Mouse (Mus musculus): ENCODE results near the gene Ganc. TPM values are rescaled to one million over a fixed set of nuclear protein-coding genes. Genes with fewer than 3 reads are reported as not detected.

The Ganc gene
- polyA plus RNA-seq (2016; fragmentation: Nextera tagmentation; extraction: Ambion mirVana) = 7.2 and 8.4 TPM in 2 replicates

DNA sequence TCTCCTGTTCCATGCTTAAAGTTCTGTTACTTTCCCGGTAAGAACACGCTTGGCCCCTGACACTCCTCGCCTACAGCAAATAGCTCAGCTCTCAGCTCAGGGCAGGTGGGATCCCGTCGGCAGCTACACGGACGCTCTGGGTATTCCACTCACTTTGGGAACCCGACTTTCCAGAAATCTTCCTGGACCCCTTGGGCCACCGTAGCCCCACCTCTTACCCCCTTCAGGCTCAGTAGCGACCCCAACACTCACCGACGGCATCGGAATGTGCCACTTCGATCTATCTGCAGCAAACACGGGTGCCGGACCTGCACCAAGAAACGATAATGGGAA, at the start of gene Ganc:
Gene Ganc (plus strand): TSS at position 244 of the 333 bp plus-strand sequence.
- H3K27ac ChIP-seq = peak within 1 kb of the TSS; percentile 92
- H3K9me3 ChIP-seq = peaks cover 4% of the 10 kb centered on the region; the same call in 1 of the 2 replicates
- H3K9ac ChIP-seq (replicated peaks) = peak within 1 kb of the TSS; percentile 74
- peaks cover 18% of the 10 kb centered on the region for H3K4me1 ChIP-seq (replicated peaks)
- peak within 1 kb of the TSS; percentile 69 for H3K4me2 ChIP-seq
- no peaks in the 10 kb centered on the region for H3K27me3 ChIP-seq
- WGBS = under 1% methylated on average over 17 of the region's 17 CpGs
- peaks cover 3% of the 10 kb centered on the region; the same call in 1 of the 2 replicates for H3K36me3 ChIP-seq
- H3K4me3 ChIP-seq (replicated peaks) = peak within 1 kb of the TSS; percentile 74
- peak; percentile 81 for ATAC-seq (ENCODE audit: insufficient number of reproducible peaks, insufficient read depth, low FRiP score, low TSS enrichment, low read depth)

DNA sequence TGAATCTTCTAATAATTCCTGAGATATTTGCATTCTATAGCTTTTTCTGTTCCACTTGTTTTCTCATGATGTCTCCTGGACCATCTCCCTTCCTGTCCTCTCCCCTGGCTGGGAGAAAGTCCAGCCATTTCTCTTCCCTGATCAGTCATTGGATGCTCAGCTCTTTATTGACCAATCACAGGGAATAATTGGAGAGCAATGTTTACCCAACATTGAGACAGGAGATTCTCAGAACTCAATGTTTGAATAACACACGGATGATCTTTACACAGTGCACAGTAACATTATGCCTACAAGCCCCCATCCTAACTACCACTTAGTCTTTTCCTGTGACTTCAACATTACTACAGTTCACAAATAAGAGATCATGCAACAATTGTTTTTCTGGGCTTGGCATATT, 43.3 kb upstream of the Ganc start:
- Histone ChIP-seq H3K36me3 (peaks cover 72% of the 10 kb centered on the region), H3K4me1 (replicated peaks) (no peaks in the 10 kb centered on the region), H3K4me3 (replicated peaks) (no peak overlapping the region), H3K27me3 (no peaks in the 10 kb centered on the region), H3K4me2 (no peak overlapping the region), H3K27ac (no peak overlapping the region), H3K9me3 (no peaks in the 10 kb centered on the region), H3K9ac (replicated peaks) (no peak overlapping the region)
- no peak for ATAC-seq (ENCODE audit: insufficient number of reproducible peaks, insufficient read depth, low FRiP score, low TSS enrichment, low read depth)
- 81% methylated on average over 1 of the region's 1 CpGs for WGBS

DNA sequence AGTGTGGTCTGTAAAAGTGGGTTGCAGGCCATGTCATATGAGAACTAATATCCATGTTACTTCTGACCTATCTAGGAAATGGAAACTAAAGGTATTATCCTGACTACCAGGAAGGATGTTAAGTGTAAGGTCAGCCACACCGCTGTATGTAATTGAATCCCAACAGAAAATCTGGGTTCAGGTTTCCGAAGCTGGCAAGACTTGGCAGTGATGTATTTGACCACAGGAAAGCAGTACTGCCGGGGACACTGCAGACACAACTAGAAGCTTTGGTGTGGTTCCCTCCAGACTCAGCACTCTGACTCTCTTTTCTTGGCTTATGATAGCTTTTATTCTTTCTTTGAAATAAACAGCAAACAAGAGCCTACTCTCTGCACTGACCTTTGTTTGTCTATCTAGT, 37.2 kb upstream of the Ganc start:
- Histone ChIP-seq H3K9me3 (no peaks in the 10 kb centered on the region), H3K27ac (no peak overlapping the region), H3K36me3 (peaks cover 77% of the 10 kb centered on the region)

DNA sequence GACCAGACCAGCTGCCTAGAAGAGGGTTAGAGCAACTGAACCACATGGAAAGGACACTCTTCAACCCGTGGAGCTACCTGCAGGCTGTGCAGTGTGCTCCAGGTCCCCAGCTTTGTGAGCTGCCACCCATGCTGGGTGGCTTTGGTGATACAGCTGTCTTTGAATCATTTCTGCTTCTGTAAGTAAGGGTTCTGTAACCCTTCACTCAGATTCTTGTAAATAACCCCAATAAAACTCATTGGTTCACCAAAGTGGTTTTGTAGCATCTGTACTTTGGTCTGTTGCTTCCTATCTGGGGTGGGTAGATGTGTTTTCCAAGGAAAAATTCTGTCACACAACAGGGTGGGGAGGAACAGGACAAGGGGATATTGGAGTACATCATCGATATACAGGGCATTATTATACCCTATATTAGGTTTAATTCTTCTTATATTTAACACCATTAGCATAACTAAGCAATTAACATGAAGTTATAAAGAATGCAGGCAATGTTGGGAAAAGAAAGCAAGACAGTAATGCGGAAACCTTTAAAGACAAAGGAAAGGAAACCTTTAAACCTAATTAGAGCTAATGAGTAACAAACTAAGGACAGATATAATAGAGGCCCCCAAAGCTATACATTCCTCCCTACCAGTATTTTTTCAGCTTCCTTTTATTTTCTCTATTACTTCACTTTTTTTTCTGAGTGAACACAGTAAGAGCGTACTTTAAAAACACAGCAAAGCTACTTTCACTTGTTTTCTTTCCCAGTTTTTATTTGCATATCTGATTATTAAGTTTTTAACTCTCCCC, 36.1 kb upstream of the Ganc start:
- H3K27ac ChIP-seq = no peak overlapping the region
- no peak overlapping the region for H3K4me3 ChIP-seq (replicated peaks)
- H3K4me1 ChIP-seq (replicated peaks) = no peaks in the 10 kb centered on the region
- WGBS = 95% methylated on average over 4 of the region's 4 CpGs
- no peaks in the 10 kb centered on the region for H3K27me3 ChIP-seq
- H3K36me3 ChIP-seq = peaks cover 76% of the 10 kb centered on the region
- no peak for ATAC-seq (ENCODE audit: insufficient number of reproducible peaks, insufficient read depth, low FRiP score, low TSS enrichment, low read depth)
- H3K4me2 ChIP-seq = no peak overlapping the region
- no peaks in the 10 kb centered on the region for H3K9me3 ChIP-seq
- H3K9ac ChIP-seq (replicated peaks) = no peak overlapping the region

More for the DNA sequence above, 37.2 kb upstream of the Ganc start:
- no peaks in the 10 kb centered on the region for H3K4me1 ChIP-seq (replicated peaks)
- 87% methylated on average over 3 of the region's 3 CpGs for WGBS
- ATAC-seq (ENCODE audit: insufficient number of reproducible peaks, insufficient read depth, low FRiP score, low TSS enrichment, low read depth) = no peak
- no peak overlapping the region for H3K4me2 ChIP-seq
- no peak overlapping the region for H3K9ac ChIP-seq (replicated peaks)
- H3K4me3 ChIP-seq (replicated peaks) = no peak overlapping the region
- H3K27me3 ChIP-seq = no peaks in the 10 kb centered on the region

DNA sequence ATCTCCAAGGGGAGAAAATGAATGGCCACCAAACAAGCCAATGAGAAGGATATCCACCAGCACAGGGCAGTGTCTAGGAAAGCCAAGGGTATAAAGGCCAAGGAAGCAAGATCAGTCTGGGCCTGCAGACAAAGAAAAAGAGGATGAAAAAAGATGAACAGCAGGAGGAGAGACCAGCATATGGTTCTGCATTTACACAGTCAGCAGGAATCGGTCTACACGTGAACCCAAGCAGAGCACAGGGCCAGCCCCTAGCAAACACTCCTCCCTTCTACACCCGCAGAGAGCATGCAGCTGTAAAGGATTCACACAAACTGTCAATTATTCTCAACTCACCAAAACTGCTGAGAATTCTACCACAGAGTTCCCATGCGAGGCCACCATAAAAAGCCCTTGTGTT, 29.8 kb upstream of the Ganc start:
- H3K9ac ChIP-seq (replicated peaks) = no peak overlapping the region
- no peak overlapping the region for H3K4me2 ChIP-seq
- H3K4me3 ChIP-seq (replicated peaks) = no peak overlapping the region
- 95% methylated on average over 4 of the region's 4 CpGs for WGBS
- ATAC-seq (ENCODE audit: insufficient number of reproducible peaks, insufficient read depth, low FRiP score, low TSS enrichment, low read depth) = no peak
- no peak overlapping the region for H3K27ac ChIP-seq
- H3K9me3 ChIP-seq = no peaks in the 10 kb centered on the region
- H3K36me3 ChIP-seq = peaks cover 88% of the 10 kb centered on the region
- no peaks in the 10 kb centered on the region for H3K27me3 ChIP-seq
- no peaks in the 10 kb centered on the region for H3K4me1 ChIP-seq (replicated peaks)

DNA sequence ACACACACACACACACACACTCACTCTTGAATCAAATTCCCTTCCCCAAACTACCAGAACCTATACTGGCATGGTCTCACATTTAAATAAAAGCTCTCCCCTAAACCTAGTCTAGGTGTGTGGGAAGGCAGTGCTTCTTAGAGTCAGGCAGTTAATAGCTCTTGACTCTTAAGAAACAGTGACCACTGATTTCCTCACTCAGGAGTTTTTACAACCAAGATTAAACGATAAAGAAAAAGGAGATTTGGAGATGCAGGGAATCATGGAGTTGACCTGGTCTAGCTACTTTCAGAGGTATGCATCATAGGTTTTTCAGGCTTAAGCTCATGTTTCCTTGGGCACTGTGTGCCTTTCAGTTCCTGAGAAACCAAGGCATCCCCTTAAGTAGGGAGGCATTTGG, 17.4 kb upstream of the Ganc start:
- WGBS = 97% methylated on average over 1 of the region's 1 CpGs
- H3K9ac ChIP-seq (replicated peaks) = no peak overlapping the region
- H3K4me3 ChIP-seq (replicated peaks) = no peak overlapping the region
- H3K27me3 ChIP-seq = no peaks in the 10 kb centered on the region
- H3K9me3 ChIP-seq = no peaks in the 10 kb centered on the region
- H3K4me1 ChIP-seq (replicated peaks) = no peaks in the 10 kb centered on the region
- ATAC-seq (ENCODE audit: insufficient number of reproducible peaks, insufficient read depth, low FRiP score, low TSS enrichment, low read depth) = no peak
- H3K36me3 ChIP-seq = peaks cover 82% of the 10 kb centered on the region
- H3K27ac ChIP-seq = no peak overlapping the region
- H3K4me2 ChIP-seq = no peak overlapping the region

DNA sequence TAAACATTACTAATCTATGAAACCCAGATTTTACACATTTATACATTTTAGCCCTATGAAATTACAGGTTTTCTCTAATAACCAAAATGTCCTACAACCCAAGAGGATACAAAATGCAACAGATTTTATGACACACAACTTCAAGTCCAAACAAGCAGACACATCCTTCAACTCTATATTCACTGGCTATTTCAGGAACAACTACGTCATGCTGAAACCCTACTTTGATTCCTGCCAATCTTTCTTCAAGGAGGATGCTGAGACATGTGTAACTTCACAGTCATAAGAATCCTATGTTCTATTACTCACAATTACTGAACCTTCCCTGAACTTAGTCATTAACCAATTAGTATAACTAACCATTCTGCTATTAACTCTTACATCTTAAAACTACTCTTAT, 16.4 kb upstream of the Ganc start:
- Histone ChIP-seq H3K27me3 (no peaks in the 10 kb centered on the region), H3K4me3 (replicated peaks) (no peak overlapping the region), H3K9ac (replicated peaks) (no peak overlapping the region), H3K27ac (no peak overlapping the region), H3K9me3 (no peaks in the 10 kb centered on the region), H3K4me1 (replicated peaks) (no peaks in the 10 kb centered on the region), H3K36me3 (peaks cover 76% of the 10 kb centered on the region), H3K4me2 (no peak overlapping the region)
- ATAC-seq (ENCODE audit: insufficient number of reproducible peaks, insufficient read depth, low FRiP score, low TSS enrichment, low read depth) = no peak
- WGBS = 97% methylated on average over 1 of the region's 1 CpGs

DNA sequence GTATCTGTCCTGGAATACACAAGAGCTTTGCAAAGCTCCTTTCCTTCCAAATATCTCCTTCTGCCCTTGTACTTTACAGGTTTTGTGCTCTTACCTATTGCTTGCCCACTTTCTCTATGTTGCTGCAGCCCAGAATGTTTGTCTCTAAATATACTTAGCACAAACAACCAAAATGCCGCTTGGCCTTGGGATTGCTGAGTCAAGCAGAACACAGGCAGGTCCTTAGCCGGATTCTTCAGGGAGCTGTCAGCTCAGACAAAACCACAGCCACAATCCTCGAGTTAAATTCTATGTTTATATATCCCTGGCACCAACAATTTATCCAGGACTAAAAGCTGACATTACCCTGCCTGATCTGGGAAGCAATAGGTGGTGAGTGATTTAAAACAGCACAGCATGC, 14.3 kb upstream of the Ganc start:
- WGBS = 88% methylated on average over 3 of the region's 3 CpGs
- H3K9me3 ChIP-seq = no peaks in the 10 kb centered on the region
- peaks cover 75% of the 10 kb centered on the region for H3K36me3 ChIP-seq
- H3K4me2 ChIP-seq = no peak overlapping the region
- no peaks in the 10 kb centered on the region for H3K4me1 ChIP-seq (replicated peaks)
- no peaks in the 10 kb centered on the region for H3K27me3 ChIP-seq
- no peak overlapping the region for H3K9ac ChIP-seq (replicated peaks)
- H3K27ac ChIP-seq = no peak overlapping the region
- ATAC-seq (ENCODE audit: insufficient number of reproducible peaks, insufficient read depth, low FRiP score, low TSS enrichment, low read depth) = no peak
- H3K4me3 ChIP-seq (replicated peaks) = no peak overlapping the region

DNA sequence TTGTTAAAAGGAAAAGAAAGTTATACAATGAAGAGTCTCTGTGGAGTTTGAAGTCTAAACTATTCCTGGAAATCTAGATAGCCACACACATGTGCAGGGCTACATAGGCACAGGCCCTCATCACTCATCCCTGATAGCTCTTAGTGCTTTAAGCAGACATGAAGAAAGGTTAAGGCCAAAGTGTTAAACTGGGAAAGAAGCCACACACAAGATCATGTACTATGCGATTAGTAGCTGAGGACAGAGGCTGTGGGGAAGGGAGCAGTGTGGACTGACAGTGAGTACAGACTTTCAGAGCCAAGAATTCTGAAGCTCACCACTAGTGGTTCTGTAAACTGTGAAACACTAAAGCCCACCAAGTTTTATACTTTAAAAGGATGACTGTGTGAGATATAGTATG, 12.8 kb upstream of the Ganc start:
- Histone ChIP-seq H3K9ac (replicated peaks) (no peak overlapping the region), H3K4me1 (replicated peaks) (no peaks in the 10 kb centered on the region), H3K4me2 (no peak overlapping the region), H3K36me3 (peaks cover 75% of the 10 kb centered on the region), H3K27me3 (no peaks in the 10 kb centered on the region), H3K9me3 (no peaks in the 10 kb centered on the region), H3K27ac (no peak overlapping the region), H3K4me3 (replicated peaks) (no peak overlapping the region)
- no peak for ATAC-seq (ENCODE audit: insufficient number of reproducible peaks, insufficient read depth, low FRiP score, low TSS enrichment, low read depth)
- WGBS = 97% methylated on average over 1 of the region's 1 CpGs

DNA sequence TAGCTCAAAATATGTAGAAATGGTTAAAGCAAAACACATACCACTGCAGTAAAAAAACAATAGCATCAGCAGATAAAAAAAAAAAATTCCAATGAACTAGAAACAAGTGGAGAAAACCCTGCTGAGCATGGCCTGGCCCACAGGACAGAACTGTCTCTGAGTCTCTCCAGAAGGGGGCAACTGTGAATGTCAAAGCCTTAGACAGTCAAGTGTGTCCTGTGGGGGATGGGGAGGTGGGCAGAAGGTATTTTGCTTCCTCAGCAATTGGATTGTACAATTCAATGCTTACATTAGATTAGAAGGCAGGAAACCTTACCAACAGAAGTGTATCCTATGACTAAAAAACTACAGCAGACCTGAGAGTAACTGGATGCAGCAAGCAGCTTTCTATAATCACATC, 11.3 kb upstream of the Ganc start:
- no peak for ATAC-seq (ENCODE audit: insufficient number of reproducible peaks, insufficient read depth, low FRiP score, low TSS enrichment, low read depth)
- H3K27ac ChIP-seq = no peak overlapping the region
- H3K4me2 ChIP-seq = no peak overlapping the region
- H3K4me3 ChIP-seq (replicated peaks) = no peak overlapping the region
- H3K27me3 ChIP-seq = no peaks in the 10 kb centered on the region
- peaks cover 79% of the 10 kb centered on the region for H3K36me3 ChIP-seq
- no peaks in the 10 kb centered on the region for H3K4me1 ChIP-seq (replicated peaks)
- H3K9ac ChIP-seq (replicated peaks) = no peak overlapping the region
- H3K9me3 ChIP-seq = no peaks in the 10 kb centered on the region

DNA sequence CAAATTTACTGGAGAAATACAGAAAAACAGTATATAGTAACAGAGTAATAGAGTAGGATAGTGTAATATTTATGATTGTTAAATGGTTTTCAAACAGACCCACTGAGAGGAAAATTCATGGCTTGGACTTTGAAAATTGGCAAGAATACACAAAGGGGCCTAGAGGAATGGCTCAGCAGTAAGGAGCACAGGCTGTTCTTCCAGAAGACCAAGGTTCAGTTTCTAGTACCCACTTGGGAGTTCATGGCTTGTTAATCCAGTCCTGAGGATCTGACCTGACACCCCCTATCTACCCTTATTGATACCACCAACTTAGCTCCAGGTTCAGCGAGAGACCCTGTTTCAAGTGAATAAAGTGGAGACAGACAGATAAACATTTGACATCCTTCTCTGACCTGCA, 5.7 kb upstream of the Ganc start:
- peaks cover 47% of the 10 kb centered on the region for H3K36me3 ChIP-seq

DNA sequence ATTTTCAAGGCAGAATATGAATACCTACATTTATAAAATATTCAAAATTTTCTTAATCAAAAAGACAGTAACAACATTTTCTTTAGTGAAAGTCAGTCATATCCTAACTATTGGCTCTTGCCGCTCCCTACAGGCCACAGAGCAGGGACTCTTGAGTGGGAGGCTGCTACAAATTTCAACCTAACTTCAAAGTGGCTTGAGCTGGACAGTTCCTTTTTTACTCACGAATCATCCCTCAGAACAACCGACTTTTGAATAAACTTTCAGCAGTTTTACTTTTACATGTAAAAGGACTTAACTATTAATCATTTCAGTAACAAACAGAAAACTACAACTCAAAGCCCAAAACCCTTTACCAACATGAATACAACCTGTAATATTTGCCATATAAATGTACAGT, 883 bp upstream of the Ganc start:
- Histone ChIP-seq H3K9me3 (peaks cover 4% of the 10 kb centered on the region; the same call in 1 of the 2 replicates), H3K27ac (no peak overlapping the region), H3K4me2 (peak overlapping the region; percentile 69), H3K27me3 (no peaks in the 10 kb centered on the region), H3K4me3 (replicated peaks) (peak overlapping the region; percentile 74), H3K4me1 (replicated peaks) (peaks cover 18% of the 10 kb centered on the region), H3K36me3 (peaks cover 9% of the 10 kb centered on the region), H3K9ac (replicated peaks) (no peak overlapping the region)
- 48% methylated on average over 3 of the region's 3 CpGs for WGBS
- ATAC-seq (ENCODE audit: insufficient number of reproducible peaks, insufficient read depth, low FRiP score, low TSS enrichment, low read depth) = no peak

More for the DNA sequence above, 5.7 kb upstream of the Ganc start:
- no peaks in the 10 kb centered on the region for H3K27me3 ChIP-seq
- H3K4me2 ChIP-seq = no peak overlapping the region
- H3K9ac ChIP-seq (replicated peaks) = no peak overlapping the region
- ATAC-seq (ENCODE audit: insufficient number of reproducible peaks, insufficient read depth, low FRiP score, low TSS enrichment, low read depth) = no peak
- peaks cover 11% of the 10 kb centered on the region for H3K4me1 ChIP-seq (replicated peaks)
- H3K4me3 ChIP-seq (replicated peaks) = no peak overlapping the region
- no peaks in the 10 kb centered on the region for H3K9me3 ChIP-seq
- no peak overlapping the region for H3K27ac ChIP-seq
- WGBS = 96% methylated on average over 1 of the region's 1 CpGs

All from limb, embryonic 12.5 days (tissue).